Mouse (Mus musculus): ENCODE measurements around the gene Unc13b. TPM values are rescaled to one million over a fixed set of nuclear protein-coding genes. Genes with fewer than 3 reads are reported as not detected.

Gene Unc13b
- total RNA-seq, 1 experiment from 2014 or later, result 0.82 TPM

DNA sequence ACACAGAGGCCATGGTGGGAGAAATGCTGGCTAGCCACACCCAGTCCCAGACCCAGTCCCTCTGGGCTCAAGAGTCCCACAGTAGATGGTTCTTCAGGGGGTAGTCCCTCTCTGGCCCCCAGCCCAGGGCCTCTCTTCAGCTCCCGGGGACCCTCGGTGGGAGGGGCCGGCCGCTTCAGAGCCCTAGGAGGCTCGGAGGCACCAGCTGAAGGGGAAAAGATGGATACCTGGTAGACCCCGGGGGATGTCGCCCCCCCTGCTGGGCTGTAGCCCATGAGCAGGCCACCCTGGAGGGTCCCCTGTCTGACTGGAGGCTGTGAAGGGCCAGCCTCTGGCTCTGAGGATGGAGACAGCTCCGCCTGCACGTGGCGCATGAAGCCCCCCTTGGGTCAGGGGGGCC lies 22.4 kb upstream of the Unc13b start:
- no peak for ATAC-seq (replicated peaks; ENCODE audit: low read depth, poor library complexity, severe bottlenecking)

- peak; percentile 58 for ATAC-seq (replicated peaks; ENCODE audit: low read depth, poor library complexity, severe bottlenecking)
These were observed 20.7 kb upstream of the Unc13b start for GRCm38 (mm10) chr4:43037860-43038566.

GRCm38 (mm10) chr4:43038567-43039495 lies 19.9 kb upstream of the Unc13b start:
- ATAC-seq (replicated peaks; ENCODE audit: low read depth, poor library complexity, severe bottlenecking), result no peak

- no peak for ATAC-seq (replicated peaks; ENCODE audit: low read depth, poor library complexity, severe bottlenecking)
These were observed 19.1 kb upstream of the Unc13b start for GRCm38 (mm10) chr4:43039609-43040008.

- peak; percentile 86 for ATAC-seq (replicated peaks; ENCODE audit: low read depth, poor library complexity, severe bottlenecking)
These were observed 18.6 kb upstream of the Unc13b start for GRCm38 (mm10) chr4:43040114-43040572.

DNA sequence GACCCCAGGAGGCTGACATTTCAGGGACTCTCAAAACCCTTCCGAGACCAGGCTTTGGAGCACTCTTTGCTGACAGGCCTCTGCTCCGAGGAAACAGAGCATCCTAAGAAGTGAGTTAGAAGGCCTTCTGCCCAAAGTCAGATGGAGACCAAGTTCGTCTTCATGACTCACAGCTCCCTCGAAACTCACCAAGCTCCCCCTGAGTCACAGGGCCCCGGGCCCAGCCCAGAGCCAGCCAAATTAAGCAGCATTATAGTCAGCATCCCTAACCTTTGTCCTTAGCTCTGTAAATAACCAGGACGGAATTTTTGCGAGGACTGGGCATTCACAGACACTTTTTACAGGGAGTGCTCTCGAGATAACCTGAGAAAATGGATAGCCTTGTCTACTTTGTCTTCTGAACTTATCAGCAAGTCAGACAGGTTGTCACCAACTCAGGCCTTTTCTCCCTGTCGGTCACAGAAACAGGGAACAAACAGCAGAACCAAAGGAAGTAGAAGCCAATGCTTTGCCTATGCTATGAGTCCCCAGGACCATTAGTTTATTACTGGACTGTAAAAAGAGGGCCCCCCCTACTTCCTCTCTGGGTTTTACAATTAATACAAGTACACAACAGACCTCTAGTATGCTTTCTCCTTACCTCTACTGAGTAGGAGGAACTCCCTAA lies 17.7 kb upstream of the Unc13b start:
- ATAC-seq (replicated peaks; ENCODE audit: low read depth, poor library complexity, severe bottlenecking), result no peak

GRCm38 (mm10) chr4:43043644-43044357 lies 15.0 kb upstream of the Unc13b start:
- peak; percentile 33 for ATAC-seq (replicated peaks; ENCODE audit: low read depth, poor library complexity, severe bottlenecking)

- ATAC-seq (replicated peaks; ENCODE audit: low read depth, poor library complexity, severe bottlenecking), result peak; percentile 34
These were observed 14.1 kb upstream of the Unc13b start for GRCm38 (mm10) chr4:43044673-43045072.

GRCm38 (mm10) chr4:43045285-43045658 lies 13.5 kb upstream of the Unc13b start:
- ATAC-seq (replicated peaks; ENCODE audit: low read depth, poor library complexity, severe bottlenecking), result no peak

DNA sequence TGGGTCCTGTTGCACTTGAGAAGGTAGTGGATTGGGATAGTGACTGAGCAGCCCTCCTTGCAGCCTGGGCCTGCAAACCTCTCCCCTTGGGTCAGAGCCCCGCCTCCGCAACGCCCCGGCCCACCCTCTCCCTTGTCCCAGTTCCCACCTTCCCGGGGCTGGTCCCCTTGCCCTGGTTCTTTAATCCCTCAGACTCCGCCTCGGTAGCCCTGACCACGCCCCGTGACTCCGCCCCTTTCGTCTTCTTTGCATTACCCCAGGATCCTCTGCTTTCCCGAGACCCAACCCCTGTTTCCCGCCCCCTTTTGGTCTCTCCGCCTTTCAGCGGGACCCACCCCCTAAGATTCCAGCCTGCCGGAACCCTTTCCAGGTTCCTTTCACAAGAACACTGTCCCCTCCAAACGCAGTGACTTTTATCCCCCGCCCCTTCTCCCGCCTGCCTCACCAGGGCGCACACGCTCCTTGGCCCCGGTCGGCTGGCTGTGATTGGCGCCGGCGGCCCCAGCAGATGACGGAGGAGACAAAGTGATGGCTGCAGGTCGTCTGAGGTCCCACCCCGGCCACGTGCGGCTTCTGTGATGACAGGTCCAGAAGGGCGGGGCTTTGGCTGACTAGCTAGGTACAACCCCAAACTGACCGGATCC lies 13.0 kb upstream of the Unc13b start, which contains the start of gene Fam214b:
Gene Fam214b, minus strand, starts transcription at position 562 of the 644 bp plus-strand sequence.
- peak; percentile 77 for ATAC-seq (replicated peaks; ENCODE audit: low read depth, poor library complexity, severe bottlenecking)

DNA sequence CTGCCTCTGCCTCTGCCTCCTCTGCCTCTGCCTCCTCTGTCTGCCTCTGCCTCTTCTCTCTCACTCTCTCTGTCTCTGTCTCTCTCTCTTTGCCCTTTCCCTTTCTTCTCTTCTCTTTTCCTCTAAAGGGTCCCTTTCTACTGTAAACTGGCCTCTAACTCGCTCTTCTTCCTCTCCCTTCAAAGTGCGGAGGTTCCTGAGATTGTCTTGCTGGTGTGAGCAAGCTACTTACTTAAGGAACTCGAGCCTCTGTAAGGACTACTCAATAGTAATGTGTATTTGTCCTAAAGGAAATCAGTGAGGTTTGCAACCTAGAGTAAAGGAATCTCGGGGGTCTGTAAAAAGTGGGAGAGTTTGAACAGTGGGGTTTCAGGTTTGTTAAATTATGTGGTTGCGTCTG lies 12.1 kb upstream of the Unc13b start:
- no peak for ATAC-seq (replicated peaks; ENCODE audit: low read depth, poor library complexity, severe bottlenecking)

DNA sequence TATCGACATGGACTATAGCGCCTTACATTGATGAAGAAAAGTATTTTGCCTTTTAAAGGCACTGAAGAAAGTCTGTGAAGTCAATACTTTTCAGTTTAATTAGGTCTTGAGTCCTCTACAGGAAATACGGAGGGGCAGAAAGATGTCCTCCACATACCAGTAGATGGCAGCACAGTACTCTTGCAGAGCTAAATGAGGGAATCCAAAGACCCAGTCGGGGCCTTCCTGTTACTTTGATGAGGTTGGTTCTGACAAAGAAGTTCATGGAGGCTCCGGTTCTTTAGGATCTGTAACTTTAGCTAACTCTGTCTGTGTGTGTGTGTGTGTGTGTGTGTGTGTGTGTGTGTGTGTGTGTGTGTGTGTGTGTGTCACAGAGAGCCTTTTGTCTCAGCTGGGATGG lies 11.5 kb upstream of the Unc13b start:
- peak; percentile 46 for ATAC-seq (replicated peaks; ENCODE audit: low read depth, poor library complexity, severe bottlenecking)

GRCm38 (mm10) chr4:43052627-43053026 lies 6.1 kb upstream of the Unc13b start:
- peak; percentile 83 for ATAC-seq (replicated peaks; ENCODE audit: low read depth, poor library complexity, severe bottlenecking)

GRCm38 (mm10) chr4:43057654-43058053 lies 1.1 kb upstream of the Unc13b start:
- ATAC-seq (replicated peaks; ENCODE audit: low read depth, poor library complexity, severe bottlenecking), result no peak

DNA sequence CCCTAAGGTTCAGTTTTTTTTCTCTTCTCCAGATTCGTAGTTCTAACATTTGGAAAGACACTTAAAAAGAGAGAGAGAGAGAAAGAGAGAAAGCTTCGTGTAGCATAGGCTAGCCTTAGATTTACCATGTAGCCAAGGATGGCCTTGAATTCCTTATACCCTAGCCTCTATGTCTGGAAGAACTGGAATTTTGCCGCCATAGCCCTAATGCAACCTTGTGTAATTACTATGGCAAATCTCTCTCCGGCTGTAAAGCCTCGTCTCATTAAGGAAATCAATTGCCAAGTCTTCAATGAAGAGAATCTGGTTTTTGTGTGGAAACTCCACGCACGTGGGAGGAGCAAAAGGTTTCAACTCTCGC lies 381 bp upstream of the Unc13b start:
- no peak for ATAC-seq (replicated peaks; ENCODE audit: low read depth, poor library complexity, severe bottlenecking)

DNA sequence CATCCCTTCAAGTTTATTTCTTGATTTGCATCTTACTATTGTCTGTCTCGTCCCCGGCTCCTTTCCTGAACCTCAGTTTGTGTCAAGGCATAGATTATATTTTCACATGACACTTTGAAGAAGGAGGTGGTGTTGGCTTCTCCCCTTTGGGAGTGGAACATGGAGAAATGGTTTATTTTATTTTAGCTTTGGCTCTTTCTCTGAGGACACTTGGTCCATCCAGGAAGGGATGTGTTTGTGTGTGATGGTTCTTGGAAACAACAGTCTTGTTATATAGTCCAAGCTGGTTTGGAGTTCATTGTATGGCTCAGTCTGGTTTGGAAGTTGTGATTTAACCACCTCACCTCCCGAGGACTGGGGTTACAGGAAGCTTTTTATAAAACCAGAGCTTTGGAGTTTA lies 944 bp downstream of the Unc13b start:
- ATAC-seq (replicated peaks; ENCODE audit: low read depth, poor library complexity, severe bottlenecking), result no peak

DNA sequence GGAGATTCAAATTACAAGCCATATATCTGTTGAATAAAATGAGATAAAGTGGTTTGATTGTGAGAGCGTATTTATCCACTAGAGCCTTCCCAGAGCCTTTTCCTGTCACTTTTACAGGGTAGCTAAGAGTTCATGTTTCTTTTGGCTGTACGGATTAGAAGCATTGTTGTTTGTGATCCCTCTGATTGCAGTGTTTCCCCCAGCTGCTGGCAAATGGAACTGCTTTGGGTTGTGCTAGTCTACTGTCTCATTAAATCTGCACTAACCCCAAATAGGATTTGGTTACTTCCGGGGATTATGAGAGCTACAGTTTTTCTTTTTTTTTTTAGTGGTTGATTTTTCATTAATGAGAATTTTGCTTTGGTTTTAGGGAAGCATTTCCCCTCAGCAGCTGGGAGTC lies 1.5 kb downstream of the Unc13b start:
- no peak for ATAC-seq (replicated peaks; ENCODE audit: low read depth, poor library complexity, severe bottlenecking)

DNA sequence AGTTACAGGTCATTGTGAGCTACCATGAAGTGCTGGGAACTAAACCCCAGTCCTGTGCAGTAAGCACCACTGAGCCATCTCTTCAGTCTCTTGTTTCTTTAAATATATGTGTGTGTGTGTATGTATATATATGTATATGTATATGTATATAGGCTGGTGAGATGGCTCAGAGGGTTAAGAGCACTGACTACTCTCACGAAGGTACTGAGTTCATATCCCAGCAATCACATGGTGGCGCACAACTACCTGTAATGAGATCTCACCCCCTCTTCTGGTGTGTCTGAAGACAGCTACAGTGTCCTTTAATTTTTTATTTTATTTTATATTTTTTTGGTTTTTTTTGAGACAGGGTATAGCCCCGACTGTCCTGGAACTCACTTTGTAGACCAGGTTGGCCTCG lies 6.7 kb downstream of the Unc13b start:
- ATAC-seq (replicated peaks; ENCODE audit: low read depth, poor library complexity, severe bottlenecking), result no peak

GRCm38 (mm10) chr4:43074923-43075322 lies 16.2 kb downstream of the Unc13b start:
- ATAC-seq (replicated peaks; ENCODE audit: low read depth, poor library complexity, severe bottlenecking), result no peak

All from common myeloid progenitor, adult 5-6 weeks (primary cell).